Mouse (Mus musculus): ENCODE data around the gene Acp7. TPM values are rescaled to one million over a fixed set of nuclear protein-coding genes. Genes with fewer than 3 reads are reported as not detected.

Acp7 gene
- 0.17 TPM in 1 of 2 replicates, not detected in the other for polyA plus RNA-seq (2015; fragmentation: Nextera tagmentation; extraction: Ambion mirVana)

DNA sequence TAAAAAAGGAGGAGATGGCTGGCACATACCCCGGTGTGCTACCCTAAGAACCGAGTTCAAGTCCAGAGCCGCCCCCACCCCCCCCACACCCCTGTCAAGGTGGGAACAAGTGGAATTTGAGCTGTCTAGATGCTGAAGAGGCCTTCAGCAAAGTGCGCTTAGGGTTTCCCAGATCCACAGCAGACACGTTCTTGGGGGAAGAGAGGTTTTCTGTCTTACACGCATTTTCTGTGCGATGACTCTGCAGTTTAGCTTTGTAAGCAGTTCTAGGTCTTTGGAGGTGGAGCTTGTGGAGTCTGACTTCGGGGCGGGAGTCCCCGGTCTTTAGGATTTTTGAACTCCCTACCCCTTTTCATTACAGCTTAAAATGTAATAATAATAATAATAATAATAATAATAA lies at the start of gene Acp7:
Gene Acp7 (minus strand): TSS at position 260 of the 400 bp plus-strand sequence.

DNA sequence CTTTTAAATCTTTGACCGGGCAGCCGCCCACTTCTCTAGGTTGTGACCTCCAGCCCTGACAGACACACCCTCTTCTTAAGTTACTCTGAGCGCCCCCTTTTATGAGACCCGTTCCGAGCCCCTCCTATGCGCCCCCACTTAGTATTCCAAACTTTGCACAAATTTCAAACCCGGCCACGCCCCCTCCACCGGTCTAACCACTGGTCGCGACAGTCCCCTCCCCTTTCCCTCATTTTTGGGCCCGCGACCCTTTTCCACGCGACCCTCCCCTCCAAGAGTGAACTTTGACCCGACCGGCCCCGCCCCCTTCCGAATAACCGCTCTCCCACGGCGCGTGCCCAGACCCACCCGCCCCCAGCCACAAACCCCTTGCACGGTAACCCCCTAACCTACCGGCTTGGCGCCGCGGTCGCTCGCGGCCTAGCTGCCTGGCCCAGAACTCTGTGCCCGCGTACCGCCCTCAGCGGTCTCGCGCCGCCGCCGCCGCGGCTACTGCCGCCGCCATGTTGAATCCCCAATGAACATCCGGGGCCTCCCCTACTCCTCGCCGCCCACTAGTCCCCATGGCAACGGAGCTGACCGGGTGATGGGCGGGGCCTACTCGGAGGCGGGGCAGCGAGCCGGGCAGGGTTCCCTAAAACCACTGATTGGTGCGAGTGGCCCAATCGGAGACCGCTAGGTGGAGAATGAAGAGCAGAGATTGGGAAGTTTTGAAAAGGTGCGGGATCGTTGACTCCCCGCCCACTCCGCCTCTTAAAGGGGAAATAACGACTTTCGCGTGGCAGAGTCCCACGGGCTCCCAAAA lies 33.3 kb downstream of the Acp7 start, which contains the start of the genes Samd4b and Pak4:
Gene Samd4b (minus strand): TSS at position 503 of the 805 bp plus-strand sequence.
Gene Pak4 (minus strand): TSS at position 544 of the 805 bp plus-strand sequence.

Small RNA genes within 50 kb of the gene (microRNA-seq; reads per million reads assigned to microRNA genes)
- not detected for gene Mir7049 (ENCODE audit: borderline replicate concordance, insufficient number of aligned reads)

Other genes with a start within 250 kb of the Acp7 start
- 45.3 and 51.7 TPM in 2 replicates for gene Med29, start 238.6 kb downstream of the Acp7 start, polyA plus RNA-seq (2015; fragmentation: Nextera tagmentation; extraction: Ambion mirVana)
- gene Paf1, start 238.4 kb downstream of the Acp7 start, polyA plus RNA-seq (2015; fragmentation: Nextera tagmentation; extraction: Ambion mirVana): 44.0 and 59.0 TPM in 2 replicates
- 44.1 and 59.3 TPM in 2 replicates for gene Gmfg, start 193.9 kb downstream of the Acp7 start, polyA plus RNA-seq (2015; fragmentation: Nextera tagmentation; extraction: Ambion mirVana)
- gene Lrfn1, start 179.4 kb downstream of the Acp7 start, polyA plus RNA-seq (2015; fragmentation: Nextera tagmentation; extraction: Ambion mirVana): 3.4 and 5.3 TPM in 2 replicates
- gene Ifnl2, start 120.9 kb downstream of the Acp7 start, polyA plus RNA-seq (2015; fragmentation: Nextera tagmentation; extraction: Ambion mirVana): not detected in 2 replicates
- not detected in 2 replicates for gene Ifnl3, start 108.5 kb downstream of the Acp7 start, polyA plus RNA-seq (2015; fragmentation: Nextera tagmentation; extraction: Ambion mirVana)
- 0.26 and 0.57 TPM in 2 replicates for gene Sycn, start 90.4 kb downstream of the Acp7 start, polyA plus RNA-seq (2015; fragmentation: Nextera tagmentation; extraction: Ambion mirVana)
- gene Nccrp1, start 84.1 kb downstream of the Acp7 start, polyA plus RNA-seq (2015; fragmentation: Nextera tagmentation; extraction: Ambion mirVana): 0.13 TPM in 1 of 2 replicates, not detected in the other
- 17.9 and 20.9 TPM in 2 replicates for gene Samd4b, start 33.2 kb downstream of the Acp7 start, polyA plus RNA-seq (2015; fragmentation: Nextera tagmentation; extraction: Ambion mirVana)
- 12.7 and 20.0 TPM in 2 replicates for gene Pak4, start 33.1 kb downstream of the Acp7 start, polyA plus RNA-seq (2015; fragmentation: Nextera tagmentation; extraction: Ambion mirVana)
- 3.2 and 5.1 TPM in 2 replicates for gene Fbxo27, start 61.5 kb upstream of the Acp7 start, polyA plus RNA-seq (2015; fragmentation: Nextera tagmentation; extraction: Ambion mirVana)
- 6.4 and 12.2 TPM in 2 replicates for gene Fbxo17, start 85.5 kb upstream of the Acp7 start, polyA plus RNA-seq (2015; fragmentation: Nextera tagmentation; extraction: Ambion mirVana)
- gene Mrps12, start 110.5 kb upstream of the Acp7 start, polyA plus RNA-seq (2015; fragmentation: Nextera tagmentation; extraction: Ambion mirVana): 130 and 197 TPM in 2 replicates
- 7.9 and 19.9 TPM in 2 replicates for gene Sars2, start 110.7 kb upstream of the Acp7 start, polyA plus RNA-seq (2015; fragmentation: Nextera tagmentation; extraction: Ambion mirVana)
- not detected in 2 replicates for gene Ccer2, start 124.8 kb upstream of the Acp7 start, polyA plus RNA-seq (2015; fragmentation: Nextera tagmentation; extraction: Ambion mirVana)
- gene Sirt2, start 135.4 kb upstream of the Acp7 start, polyA plus RNA-seq (2015; fragmentation: Nextera tagmentation; extraction: Ambion mirVana): 46.5 and 52.2 TPM in 2 replicates
- gene Nfkbib, start 136.2 kb upstream of the Acp7 start, polyA plus RNA-seq (2015; fragmentation: Nextera tagmentation; extraction: Ambion mirVana): 30.7 and 43.9 TPM in 2 replicates
- 3.0 and 5.3 TPM in 2 replicates for gene Rinl, start 157.6 kb upstream of the Acp7 start, polyA plus RNA-seq (2015; fragmentation: Nextera tagmentation; extraction: Ambion mirVana)
- 156 and 183 TPM in 2 replicates for gene Hnrnpl, start 177.2 kb upstream of the Acp7 start, polyA plus RNA-seq (2015; fragmentation: Nextera tagmentation; extraction: Ambion mirVana)
- gene Ech1, start 193.9 kb upstream of the Acp7 start, polyA plus RNA-seq (2015; fragmentation: Nextera tagmentation; extraction: Ambion mirVana): 541 and 544 TPM in 2 replicates
- 18.2 and 18.7 TPM in 2 replicates for gene Lgals4, start 202.5 kb upstream of the Acp7 start, polyA plus RNA-seq (2015; fragmentation: Nextera tagmentation; extraction: Ambion mirVana)
- gene Lgals7, start 232.5 kb upstream of the Acp7 start, polyA plus RNA-seq (2015; fragmentation: Nextera tagmentation; extraction: Ambion mirVana): 9.4 and 14.7 TPM in 2 replicates